Mouse (Mus musculus) cerebellum, adult 18-20 months (tissue): Measurements from ENCODE around the gene Magi2.
A peak's percentile ranks its signal among the peaks of the same experiment; 100 is the strongest.
"Not testable (repeated sequence)": the region's sequence is repeated elsewhere in the genome, so short reads cannot be mapped to it uniquely, and the experiment has no call there.

Experiments
- DNase-seq, 2 experiments: peaks; one replicate each; pipeline ENCODE4 v3.0.0; 2021

The Magi2 gene

DNA sequence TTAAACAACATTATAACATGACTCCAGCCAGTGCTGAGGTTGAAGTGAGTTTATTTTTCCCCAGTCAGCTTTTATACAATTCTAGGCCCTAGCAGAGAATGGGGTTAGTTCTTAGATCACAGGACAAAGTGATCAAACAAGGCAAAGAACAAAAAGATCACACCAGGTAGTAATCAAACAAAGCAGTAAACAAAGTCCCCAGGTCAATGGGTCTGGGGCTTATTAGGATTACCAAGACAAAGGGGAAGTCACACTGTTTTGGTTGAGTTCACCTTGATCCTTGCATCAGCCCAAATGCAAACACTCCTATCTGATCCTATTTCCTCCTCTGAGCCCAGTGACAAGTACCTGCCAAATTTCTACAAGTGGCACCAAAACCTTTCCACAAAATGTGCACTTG, 1190.5 kb downstream of the Magi2 start:
- DNase-seq = no peak

DNA sequence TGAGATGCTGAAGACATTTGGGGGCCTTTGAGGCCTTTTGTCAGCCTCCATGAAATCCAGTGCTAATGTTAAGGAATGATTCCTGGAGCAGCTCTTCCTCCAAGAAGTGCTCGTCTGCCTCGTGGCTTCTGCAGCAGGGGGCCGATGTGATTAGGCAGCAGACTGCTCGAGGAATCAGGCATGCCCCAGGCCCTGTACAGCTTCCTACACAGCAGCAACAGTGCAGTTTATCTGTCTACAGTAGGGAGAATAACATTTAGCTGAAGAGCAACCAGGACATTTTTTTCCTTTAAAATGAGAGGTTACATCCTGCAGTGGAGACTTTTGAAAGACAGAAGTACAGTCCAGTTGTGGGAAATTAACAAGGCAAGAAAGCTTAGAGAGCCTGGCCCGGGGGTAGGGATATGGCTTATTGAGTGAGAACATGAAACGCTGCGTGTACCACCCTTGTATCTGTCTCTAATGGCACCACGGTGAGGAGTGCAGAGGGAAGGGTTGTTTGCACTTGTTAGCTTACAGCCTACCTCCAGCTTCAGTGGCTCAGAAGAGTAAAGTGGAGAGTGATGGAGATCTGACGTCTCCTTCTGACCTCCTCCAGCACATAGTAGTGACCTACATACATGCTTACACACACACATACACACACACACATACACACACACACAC, 1205.4 kb downstream of the Magi2 start:
- DNase-seq = no peak

DNA sequence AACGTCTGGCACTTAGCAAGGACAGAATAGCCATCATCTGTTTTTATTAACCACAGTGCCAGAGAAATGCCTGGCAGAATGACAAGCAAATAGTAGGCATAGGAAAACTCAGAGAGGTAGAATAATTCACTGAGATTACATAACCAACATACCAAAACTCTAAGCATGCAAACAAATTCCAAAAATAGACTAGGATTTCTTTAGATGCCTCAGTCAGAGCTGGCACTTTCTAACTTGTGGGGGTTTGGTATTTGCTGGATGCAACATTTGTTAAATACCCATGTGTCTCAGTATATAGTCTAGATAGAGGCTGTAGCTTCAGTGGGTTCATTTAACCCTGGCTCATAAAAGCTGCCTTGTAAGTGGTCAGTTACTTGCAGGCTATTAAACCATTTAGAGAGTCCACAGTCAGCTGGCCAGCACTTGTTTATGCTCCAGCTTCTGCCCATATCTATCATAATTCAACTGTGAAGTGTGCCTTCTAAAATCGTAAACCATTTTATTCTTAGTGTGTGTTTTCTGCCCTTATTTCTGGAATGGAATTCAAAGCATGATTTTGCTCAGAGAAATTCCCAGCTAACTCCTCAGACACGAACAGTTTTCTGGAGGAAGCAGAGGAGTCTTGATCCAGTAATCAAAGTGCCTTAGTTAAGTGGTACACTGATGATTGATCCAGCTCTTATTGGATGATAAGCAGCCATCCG, 1219.8 kb downstream of the Magi2 start:
- no peak for DNase-seq

DNA sequence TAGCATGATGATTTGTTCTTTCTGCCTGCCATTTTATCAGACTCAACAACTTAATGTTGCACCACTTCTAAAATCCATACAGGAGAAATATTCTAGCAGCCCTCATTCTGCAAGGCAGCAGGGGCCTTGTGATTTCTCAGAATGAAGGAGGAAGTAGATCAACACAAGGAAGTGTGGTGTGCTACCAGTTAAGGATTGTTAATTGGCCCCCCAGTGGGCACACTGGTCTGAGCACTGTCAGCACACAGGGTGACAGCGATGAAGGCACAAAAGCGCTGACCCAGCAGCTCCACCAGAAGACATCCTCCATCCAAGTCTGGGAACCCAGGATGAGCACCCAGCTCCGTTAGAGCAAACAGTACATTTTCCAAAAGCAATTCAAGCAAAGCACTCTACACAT, 1229.3 kb downstream of the Magi2 start:
- DNase-seq = no peak

DNA sequence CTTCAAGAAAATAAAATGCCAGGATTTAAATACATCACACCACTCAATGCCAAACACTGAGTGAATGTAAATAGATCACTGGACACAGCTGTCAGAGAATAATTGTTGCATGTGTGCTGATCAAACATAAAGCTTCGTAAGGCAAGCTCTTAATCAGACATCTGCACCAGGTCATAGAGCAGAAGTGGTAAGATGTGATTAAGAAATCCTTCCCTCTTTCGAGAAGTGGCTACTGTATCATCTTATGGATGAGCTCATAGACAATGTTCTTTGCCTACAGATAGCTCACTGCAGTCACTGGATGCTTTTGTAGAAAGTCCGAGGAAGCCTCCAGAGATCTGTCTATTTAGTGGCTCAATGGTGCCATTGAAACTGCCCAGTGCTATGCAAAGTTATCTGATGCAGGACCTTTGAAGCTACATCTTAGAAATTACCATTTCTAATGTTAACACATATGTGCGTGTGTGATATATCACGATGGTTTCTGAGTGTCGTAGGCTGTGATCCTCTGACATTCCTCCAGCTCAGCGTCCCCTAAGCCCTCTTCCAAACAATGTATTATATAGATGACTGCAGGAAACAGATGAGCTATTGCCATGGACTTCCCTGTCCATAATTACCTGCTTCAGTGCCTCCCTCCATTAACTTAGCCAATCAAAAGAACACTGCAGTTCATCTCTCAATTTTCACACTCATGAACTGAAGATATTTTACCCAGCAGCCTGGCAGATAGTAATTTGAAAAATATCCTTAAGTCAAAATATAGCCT, 1231.1 kb downstream of the Magi2 start:
- DNase-seq = no peak

DNA sequence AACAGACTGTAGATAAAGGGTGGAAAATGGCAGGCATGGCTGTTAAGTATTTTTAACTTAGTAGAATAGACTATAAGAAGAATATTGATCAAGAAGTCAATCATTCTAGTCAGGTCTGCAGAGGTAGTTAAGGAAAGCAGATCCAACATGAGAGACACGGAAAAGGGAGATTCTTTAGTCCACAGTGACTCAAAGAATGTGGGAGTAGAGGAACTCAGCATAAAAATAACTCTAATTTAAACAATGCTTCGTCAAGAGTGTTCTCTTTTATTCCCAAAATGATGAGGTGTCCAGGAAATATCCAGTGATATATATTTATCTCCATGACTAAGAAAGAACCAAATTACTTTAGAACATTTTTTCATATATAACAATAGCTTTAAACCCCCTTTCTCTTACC, 1234.9 kb downstream of the Magi2 start:
- DNase-seq = no peak

DNA sequence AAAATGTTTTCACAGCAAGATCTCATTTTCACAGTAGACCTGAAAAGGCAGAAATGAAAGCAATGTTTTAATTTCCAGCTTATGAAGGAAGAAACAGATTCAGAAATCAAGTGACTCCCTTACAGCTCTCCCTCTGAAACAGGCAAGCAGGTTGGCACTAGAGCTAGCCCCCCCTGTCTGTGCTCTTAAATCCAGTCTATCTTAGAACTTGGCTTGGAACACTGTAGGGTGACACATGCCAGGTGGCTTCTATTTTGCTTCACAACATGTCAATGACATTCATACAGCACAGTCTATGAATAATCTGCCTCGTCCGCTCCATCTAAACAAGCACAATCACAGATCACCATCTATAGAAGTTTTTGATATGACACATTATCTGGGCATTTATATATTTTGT, 1235.5 kb downstream of the Magi2 start:
- DNase-seq = peak in 1 of 2 experiments; percentile 31

DNA sequence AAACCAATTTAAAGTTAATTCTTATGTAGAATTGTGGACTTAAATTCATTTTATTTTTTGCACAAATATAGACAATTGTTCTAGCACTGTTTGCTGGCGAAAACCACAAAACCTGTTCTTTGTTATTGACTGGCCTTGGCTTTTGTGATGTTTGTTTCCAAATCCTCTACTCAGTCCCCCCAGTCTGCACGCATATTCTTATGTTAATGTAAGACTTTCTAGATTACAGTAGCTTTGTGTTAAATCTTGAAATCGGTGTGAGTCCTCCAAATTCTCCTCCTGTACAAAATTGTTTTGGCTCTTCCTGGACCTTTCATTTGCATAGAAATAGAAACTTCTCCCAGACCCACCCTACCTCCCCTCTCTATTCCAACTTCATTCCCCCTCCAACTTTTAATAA, 1242.9 kb downstream of the Magi2 start:
- DNase-seq = no peak

DNA sequence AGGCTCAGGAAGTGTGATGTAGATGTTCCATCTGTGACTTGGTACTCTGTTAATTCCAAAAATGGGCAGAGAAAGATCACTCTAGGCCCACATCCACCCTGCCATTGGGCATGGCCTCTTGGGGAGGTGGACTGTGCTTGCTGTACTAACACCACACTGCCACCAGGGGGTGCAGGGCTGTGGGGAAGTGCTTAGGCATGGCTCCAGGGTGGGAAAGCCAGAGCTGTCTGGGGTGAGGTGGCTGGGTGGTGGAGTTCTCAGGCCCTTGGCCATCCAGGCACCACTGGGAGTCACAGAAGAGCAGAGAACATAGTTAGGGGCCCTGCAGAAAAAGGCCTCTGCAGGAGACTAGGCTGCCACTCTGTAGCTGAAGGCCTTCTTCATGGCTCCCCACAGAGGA, 1243.6 kb downstream of the Magi2 start:
- DNase-seq = no peak

DNA sequence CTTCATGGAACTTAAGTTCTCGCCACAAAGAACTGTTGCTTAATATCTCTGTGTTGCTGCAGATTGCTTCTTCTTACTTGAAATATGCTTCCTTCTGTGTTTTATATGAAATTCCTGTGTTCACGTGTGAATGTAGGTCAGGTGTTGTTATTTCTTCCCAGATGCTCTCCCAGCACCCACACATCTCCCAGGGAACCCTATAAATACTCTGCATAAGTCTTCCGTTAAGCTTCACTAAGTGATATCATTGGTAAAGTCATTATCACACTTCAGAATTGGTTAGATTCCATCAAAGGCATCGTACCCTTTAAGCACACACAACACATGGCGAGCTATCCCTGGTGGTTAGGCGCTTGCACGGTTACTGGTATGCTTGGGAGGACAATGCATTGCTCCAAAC, 1257.7 kb downstream of the Magi2 start:
- DNase-seq = no peak

DNA sequence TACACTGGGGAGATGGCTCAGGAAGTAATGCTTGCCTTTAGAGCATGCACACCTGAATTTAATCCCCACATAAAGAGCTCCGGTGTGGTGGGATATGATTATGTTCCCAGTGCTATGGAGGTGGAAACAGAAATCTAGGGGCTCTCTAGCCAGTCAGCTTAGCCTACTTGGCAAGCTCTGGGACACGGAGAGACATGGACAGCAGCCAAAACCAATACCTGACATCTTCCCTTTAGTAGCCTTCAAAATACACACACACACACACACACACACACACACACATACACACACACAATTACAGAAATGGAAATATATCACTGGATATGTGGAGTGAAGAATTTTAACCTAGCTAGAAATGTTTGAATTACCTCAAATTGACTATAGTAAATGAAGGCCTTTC, 1265.1 kb downstream of the Magi2 start:
- no peak for DNase-seq

DNA sequence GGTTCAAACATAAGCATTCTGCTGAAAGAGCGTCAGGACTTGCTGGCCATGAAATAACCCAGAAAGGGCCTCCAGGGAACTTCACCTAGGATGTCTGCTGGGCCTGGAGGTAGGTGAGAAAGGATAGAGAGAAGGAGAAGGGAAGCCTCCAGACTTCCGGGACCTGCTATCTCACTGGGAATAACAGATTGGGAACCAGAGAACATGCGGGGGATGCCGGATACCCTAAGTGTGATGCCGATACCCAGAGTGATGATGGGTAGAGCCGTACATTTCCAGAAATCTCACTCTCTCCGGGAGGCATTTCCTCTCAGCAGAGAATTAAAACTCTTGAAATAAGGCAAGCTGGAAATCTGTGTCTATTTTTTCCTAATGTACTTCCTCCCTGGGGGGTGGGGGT, 1265.8 kb downstream of the Magi2 start:
- DNase-seq = no peak

DNA sequence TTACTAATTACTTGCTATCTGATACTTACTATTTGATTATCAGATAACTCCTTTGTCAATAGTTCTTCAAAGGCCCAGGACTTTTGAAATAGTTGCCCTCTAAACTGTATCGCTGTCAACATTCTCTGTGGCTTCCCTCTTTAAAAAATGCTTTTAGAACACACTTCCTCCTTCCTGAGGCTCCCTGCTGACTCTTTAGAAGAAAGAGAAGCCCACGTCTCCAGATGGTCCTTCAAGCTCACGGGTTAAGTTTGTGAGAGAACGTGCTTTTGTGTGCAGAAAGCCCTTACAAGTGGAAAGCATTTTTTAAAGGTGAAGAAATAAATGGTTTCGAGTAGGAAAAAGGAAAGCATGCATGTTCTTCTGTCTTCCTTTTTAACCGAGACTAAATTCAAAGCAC, 1267.2 kb downstream of the Magi2 start:
- no peak for DNase-seq

DNA sequence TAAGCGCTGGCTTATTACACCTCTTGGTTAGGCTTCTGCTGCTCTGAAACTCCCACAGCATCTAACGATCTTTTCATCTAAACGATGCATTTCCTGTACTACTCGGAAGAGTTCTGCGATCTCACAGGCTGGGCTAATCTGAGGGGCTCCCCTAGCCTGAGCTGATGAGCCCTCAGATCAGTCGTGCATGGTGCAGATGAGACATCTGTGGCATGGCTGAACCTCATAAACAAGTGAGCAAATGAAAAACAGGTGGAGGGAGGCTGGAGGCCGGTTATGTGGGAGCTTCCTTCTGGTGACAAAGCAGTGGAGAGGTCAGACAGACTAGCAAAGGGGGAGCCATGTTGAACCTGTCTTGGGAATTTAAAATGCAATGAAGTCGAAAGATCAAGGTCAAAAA, 1270.1 kb downstream of the Magi2 start:
- no peak for DNase-seq

DNA sequence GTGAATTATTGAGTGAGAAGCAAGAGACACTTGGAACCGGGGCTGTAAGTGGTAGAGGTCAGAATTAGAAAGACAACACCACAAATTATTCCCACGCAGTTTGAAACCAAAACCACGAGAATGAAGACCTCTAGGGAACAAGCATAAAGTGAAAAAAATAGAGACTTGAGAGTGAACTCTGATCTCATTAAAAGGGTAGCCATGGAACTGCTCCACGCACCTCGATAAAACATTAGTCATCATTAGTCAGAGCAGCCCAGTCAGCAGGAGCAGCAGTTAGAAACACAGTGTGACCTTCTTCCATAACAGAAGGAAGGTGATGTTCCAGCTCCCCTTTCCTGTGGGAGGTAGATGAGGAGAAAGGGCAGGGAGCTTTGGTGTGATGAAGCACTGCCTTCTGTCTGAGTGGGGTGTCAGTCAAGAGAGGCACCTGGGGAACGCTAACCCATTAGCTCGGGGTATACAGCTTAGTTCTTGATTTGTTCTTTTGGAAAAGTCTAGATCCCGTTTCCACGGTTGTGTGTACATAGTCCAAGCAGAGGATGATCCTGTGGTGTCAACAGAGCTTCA, 1272.3 kb downstream of the Magi2 start:
- DNase-seq = no peak

DNA sequence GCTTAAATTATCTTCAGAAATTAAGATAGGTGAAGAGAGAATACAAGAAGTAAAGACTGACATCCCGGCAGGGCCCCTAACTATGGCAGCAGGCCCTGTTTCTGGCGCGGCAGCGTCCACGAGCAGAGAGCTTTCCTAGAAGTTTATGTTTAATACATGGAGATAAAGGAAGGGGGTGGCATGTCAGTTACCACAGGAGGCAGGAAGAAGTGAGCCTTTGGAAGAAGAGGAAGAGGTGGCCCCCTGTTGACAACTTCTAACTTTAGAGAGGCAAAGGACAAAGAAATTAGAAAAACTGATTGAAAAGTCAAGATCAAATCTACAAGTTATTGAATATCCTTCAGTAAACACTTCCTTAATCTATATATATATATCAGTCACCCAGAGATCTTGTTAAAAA, 1281.8 kb downstream of the Magi2 start:
- no peak for DNase-seq

DNA sequence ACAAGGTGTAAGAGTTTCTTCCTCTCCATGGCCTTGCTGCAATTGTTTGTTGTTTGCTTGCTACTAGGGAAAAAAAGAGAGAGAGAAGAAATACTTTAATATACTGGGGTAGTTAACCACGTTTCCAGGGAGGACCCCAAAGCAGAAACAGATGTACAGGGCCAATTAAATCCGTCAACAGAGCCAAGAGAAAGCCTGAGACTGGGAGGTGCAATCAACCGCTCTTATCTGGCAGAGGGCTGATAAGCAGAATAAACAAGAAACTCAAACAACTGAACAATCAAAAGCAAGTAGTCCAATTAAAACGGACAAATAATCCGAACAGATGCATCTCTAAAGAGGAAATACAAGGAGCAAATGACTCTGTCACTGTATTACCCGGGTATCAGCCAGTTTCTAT, 1282.8 kb downstream of the Magi2 start:
- DNase-seq = no peak

DNA sequence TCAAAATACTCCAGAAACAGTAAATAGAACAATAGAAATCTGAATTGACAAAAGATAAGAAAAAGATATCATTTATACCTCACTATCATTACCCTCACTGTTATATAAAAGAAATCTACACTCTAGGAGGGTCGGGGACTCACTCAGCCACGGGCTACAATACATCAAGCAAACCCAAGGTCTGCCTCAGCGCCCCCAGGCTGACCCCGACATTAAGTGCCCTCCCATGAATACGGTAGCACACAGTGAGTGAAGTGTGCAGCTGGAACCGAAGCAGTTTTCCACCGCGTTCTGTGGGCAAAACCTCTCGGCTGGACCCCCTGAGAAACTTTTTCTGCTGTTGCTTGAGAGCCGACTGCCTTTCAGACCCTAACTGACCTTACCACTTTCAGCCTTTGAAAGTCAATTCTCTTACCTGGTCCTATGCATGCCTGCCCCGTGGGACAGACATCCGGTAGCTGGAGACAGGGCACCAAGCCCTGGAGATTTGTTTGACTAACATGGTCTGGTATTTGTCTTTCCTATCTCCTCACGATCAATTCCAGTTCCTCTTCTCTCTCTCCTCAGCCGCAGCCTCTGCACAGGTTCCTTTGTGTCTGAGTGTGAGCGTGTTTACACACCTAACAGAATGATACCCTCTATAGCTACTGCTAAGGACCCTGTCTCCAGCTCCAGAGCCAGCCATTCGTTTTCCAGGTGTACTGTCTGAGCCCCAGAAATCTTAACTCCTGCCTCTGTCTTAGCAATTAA, 1285.7 kb downstream of the Magi2 start:
- no peak for DNase-seq

DNA sequence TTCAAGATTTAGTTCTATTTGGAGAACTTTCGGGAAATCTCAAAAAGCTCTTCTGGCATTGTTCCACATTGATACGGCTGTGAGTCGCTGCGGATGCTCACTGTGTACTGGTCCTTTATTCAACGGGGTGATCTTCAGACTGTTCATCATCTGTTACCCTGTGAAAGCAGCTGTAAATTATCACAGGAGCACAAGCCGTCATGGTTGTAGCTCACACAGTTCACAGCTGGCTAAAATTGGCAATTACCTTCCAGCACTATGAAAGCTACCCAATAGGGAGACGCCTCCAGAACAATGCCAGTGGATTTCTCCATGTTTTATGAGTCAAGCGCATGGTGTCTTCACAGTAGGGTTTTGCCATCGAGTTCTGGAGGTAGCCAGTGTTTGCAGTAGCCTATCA, 1294.8 kb downstream of the Magi2 start:
- DNase-seq = no peak

DNA sequence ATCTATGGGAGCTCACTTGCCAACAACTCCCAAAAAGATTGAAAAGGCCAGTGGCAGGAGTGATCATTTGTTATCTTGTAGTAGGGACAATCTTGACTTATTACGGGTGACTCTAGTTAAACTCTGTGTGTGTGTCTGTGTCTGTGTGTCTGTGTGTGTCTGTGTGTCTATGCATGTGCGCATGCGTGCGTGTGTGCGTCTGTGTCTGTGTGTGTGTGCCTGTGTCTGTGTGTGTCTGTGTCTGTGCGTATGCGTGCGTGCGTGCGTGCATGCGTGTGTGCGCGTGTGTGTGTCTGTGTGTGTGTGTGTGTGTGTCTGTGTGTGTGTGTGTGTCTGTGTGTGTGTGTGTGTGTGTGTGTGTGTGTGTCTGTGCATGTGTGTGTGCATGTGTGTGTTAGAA, 1295.2 kb downstream of the Magi2 start:
- DNase-seq = no peak

DNA sequence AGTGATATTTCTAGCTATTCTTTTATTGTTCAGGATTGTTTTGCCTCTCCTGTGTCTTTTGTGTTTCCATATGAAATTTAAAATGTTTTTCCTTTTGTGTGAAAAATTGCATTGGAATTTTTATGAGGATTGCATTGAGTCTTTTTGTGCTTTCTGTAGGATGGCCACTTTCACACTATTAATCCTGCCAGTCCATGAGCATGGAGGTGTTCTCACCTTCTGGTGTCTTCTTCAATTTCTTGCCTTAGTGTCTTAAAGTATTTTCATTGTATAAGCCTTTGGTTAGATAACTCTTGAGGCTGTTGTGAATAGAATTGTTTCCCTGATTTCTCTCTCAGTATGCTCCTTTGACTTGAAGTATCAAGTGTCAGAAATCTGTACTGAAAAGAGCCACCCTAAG, 1296.9 kb downstream of the Magi2 start:
- DNase-seq = no peak

DNA sequence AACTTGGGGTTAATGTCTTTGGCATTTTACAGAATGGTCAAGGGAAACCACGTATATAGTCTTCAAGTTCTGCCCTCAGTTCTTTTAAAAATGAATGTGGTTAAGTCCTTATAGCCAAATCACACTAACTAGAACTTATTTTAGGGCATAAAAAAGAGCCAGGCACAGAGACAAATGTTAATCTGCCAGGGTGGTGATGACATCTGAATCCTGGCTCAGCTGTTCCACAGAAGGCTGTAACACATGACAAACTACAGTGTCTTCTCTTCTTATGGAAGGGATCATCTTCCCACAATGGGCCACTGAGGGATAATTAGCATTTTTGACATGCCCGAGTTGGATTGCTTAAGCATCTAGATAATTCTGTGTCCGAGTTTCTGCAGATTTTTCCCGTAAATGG, 1299.8 kb downstream of the Magi2 start:
- DNase-seq = not testable (repeated sequence)

DNA sequence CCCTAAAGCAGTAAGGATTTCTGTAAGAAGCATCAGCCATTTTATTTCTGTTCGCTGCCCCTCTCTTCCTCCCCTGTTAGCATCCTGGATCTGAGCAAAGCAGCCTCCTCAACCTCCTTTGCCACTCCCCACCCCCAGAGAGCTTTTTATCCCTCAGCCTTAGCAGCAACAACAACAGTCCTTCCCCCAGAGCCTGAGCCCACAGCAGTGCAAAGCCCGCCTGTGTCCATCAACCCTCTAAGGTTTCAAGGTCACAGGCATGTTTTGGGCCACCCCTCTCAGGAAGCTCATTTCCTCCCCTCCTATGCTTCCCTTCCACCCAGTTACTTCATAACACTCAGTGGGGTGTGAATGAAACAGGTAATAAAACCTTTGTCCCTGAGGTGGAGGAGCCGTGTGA, 1309.7 kb downstream of the Magi2 start:
- no peak for DNase-seq
